Mouse (Mus musculus) liver, embryonic 16.5 days (tissue): ENCODE data around the gene Cldn10. TPM values are rescaled to one million over a fixed set of nuclear protein-coding genes. Genes with fewer than 3 reads are reported as not detected.

Experiments
- ATAC-seq: fragments of 200-750 bp; cut with Nextera tagmentation; 2 replicates; pipeline ENCODE4 v1.8.0; 2017; ENCODE audit warnings: low read depth, mild to moderate bottlenecking, moderate number of reproducible peaks, moderate library complexity
- H3K27ac ChIP-seq: fragments of 300-500 bp; sonication (generic); 2 replicates; pipeline ENCODE4 v1.5.1; 2014; ENCODE audit warnings: mild to moderate bottlenecking, low read length
- H3K27me3 ChIP-seq: fragments of 300-500 bp; sonication (generic); 2 replicates; pipeline ENCODE4 v1.6.1; 2014; ENCODE audit warnings: low read depth, low read length, mixed read lengths; ENCODE audit not compliant: control insufficient read depth, insufficient read depth
- H3K36me3 ChIP-seq: fragments of 300-500 bp; sonication (generic); 2 replicates; pipeline ENCODE4 v1.6.1; 2014; ENCODE audit warnings: mild to moderate bottlenecking; ENCODE audit not compliant: control insufficient read depth, insufficient read depth
- H3K4me1 ChIP-seq: fragments of 300-500 bp; sonication (generic); 2 replicates; pipeline ENCODE4 v1.6.1; 2014; ENCODE audit warnings: low read depth, low read length, mixed read lengths; ENCODE audit not compliant: control insufficient read depth
- H3K4me2 ChIP-seq: fragments of 300-500 bp; sonication (generic); 2 replicates; pipeline ENCODE4 v1.6.1; 2014; ENCODE audit warnings: low read depth, low read length, mixed read lengths
- H3K4me3 ChIP-seq: fragments of 300-500 bp; sonication (generic); 2 replicates; pipeline ENCODE4 v1.5.1; 2014; ENCODE audit warnings: low read depth, mild to moderate bottlenecking, low read length
- H3K9ac ChIP-seq: fragments of 300-500 bp; sonication (generic); 2 replicates; pipeline ENCODE4 v1.6.1; 2014; ENCODE audit warnings: low read depth, low read length
- H3K9me3 ChIP-seq: fragments of 300-500 bp; sonication (generic); replicated peaks from 2 replicates; pipeline ENCODE4 v1.6.1; 2016; ENCODE audit warnings: low read length; ENCODE audit not compliant: control insufficient read depth
- WGBS: fragments of 180-500 bp; shearing (Covaris S2); extraction: QIAGEN DNeasy Blood & Tissue Kit; methylation state at CpG from one replicate; pipeline ENCODE4 v1.1.7; 2014; ENCODE audit not compliant: insufficient replicate concordance; 5-methylcytosine and 5-hydroxymethylcytosine counted together
- polyA plus RNA-seq: library from polyadenylated mRNA; unstranded; fragments of >200 nt; fragmentation: Nextera tagmentation; extraction: Ambion mirVana; gene quantifications from 2 replicates; pipeline ENCODE4 v1.2.1, GENCODE M21; 2015

Cldn10 gene
- polyA plus RNA-seq, 1 experiment from 2014 or later = 1.3 TPM

DNA sequence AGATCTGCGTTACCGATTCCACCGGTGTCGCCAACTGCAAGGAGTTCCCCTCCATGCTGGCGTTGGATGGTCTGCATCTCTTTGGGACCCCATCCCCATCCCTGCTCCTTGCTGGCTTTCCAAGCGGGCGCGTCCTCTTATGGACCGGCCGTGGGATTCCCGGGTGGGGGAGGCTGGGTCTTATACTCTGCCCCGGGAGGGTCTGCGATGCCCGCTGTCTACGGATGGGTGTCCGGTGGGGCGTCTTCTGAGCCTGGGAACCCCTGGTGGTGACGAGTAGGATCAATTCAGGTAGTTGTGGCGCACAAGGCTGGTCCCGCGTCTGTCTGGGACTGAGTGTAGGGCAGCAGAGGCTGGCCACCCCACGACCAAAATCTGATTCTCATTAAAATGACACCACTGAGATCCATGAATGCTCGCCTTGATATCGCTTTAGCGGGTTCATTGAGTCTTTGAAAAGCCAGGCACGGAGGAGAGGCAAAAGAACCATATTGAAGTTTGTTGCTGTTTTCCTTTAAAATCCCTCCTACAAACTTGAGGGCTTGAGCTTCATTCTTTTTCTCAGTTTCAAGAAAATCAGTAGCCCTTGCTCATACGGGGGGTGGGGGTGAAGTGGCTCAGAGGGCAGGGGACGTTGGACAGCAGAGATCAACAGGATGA lies 67.6 kb downstream of the Cldn10 start:
- Histone ChIP-seq H3K9ac (no peak overlapping the region), H3K4me1 (peaks cover 7% of the 10 kb centered on the region), H3K9me3 (no peaks in the 10 kb centered on the region), H3K27me3 (peaks cover 24% of the 10 kb centered on the region), H3K4me3 (peak overlapping the region; percentile 51), H3K4me2 (peak overlapping the region; percentile 74), H3K36me3 (no peaks in the 10 kb centered on the region), H3K27ac (no peak overlapping the region)
- 2% methylated on average over 28 of the region's 28 CpGs for WGBS
- no peak for ATAC-seq

- Histone ChIP-seq H3K27ac (no peak overlapping the region), H3K36me3 (no peaks in the 10 kb centered on the region), H3K4me3 (no peak overlapping the region), H3K9ac (no peak overlapping the region), H3K4me2 (no peak overlapping the region), H3K4me1 (peaks cover 7% of the 10 kb centered on the region), H3K27me3 (peaks cover 24% of the 10 kb centered on the region), H3K9me3 (no peaks in the 10 kb centered on the region)
- WGBS = 43% methylated on average over 6 of the region's 6 CpGs
- ATAC-seq = no peak
These were observed 68.9 kb downstream of the Cldn10 start for GRCm38 (mm10) chr14:118856563-118856962.

GRCm38 (mm10) chr14:118858318-118858717 lies 70.6 kb downstream of the Cldn10 start:
- Histone ChIP-seq H3K27ac (no peak overlapping the region), H3K9ac (no peak overlapping the region), H3K9me3 (no peaks in the 10 kb centered on the region), H3K4me1 (peaks cover 7% of the 10 kb centered on the region), H3K36me3 (no peaks in the 10 kb centered on the region), H3K4me3 (no peak overlapping the region), H3K4me2 (no peak overlapping the region), H3K27me3 (peaks cover 24% of the 10 kb centered on the region)
- ATAC-seq = no peak
- 61% methylated on average over 6 of the region's 6 CpGs for WGBS

DNA sequence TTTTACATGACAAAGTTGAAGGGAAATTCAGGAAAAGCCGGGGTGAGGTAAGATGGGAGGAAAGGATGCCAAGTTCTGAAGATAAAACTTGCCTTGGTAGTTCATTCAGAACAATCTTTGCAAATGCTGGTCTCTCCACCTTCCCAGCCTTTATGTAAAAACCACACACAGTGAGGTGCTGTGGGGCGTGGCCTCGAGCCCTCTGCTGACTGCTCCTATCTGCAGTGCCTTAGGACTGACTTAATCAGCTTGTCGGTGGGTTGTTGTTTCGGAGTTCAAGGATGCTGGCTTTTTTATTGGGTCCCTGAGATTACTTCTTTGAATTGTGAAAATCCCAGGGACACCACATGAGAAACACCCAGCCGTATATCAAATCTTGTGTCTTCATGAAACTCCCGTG lies 74.5 kb downstream of the Cldn10 start:
- Histone ChIP-seq H3K27me3 (no peaks in the 10 kb centered on the region), H3K27ac (no peak overlapping the region), H3K4me1 (peaks cover 6% of the 10 kb centered on the region), H3K4me2 (no peak overlapping the region), H3K9ac (no peak overlapping the region), H3K9me3 (no peaks in the 10 kb centered on the region), H3K4me3 (no peak overlapping the region), H3K36me3 (no peaks in the 10 kb centered on the region)
- 30% methylated on average over 7 of the region's 7 CpGs for WGBS
- ATAC-seq = no peak

DNA sequence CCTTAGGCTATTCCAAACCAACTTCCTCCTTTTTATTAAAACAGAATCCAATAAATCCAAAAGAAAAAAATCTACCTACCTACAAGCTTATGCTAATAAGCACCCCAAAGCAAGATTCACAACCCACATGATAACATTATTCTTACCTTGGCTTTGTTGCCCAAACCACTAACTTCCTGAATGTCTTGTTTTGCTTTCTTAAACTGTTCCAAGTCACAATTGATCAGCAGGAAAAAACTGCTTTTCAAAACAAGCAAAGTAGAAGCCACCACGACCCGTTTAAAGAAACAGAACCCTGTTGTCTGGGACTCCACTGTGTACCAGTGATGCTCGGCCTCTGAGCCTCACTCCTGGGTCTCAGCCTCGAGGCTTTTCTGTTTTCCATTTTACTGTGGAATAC lies 77.2 kb downstream of the Cldn10 start:
- Histone ChIP-seq H3K4me1 (peaks cover 16% of the 10 kb centered on the region), H3K27ac (no peak overlapping the region), H3K4me3 (no peak overlapping the region), H3K36me3 (no peaks in the 10 kb centered on the region), H3K9ac (no peak overlapping the region), H3K9me3 (no peaks in the 10 kb centered on the region), H3K27me3 (no peaks in the 10 kb centered on the region), H3K4me2 (no peak overlapping the region)
- WGBS = 35% methylated on average over 4 of the region's 4 CpGs
- ATAC-seq = no peak

DNA sequence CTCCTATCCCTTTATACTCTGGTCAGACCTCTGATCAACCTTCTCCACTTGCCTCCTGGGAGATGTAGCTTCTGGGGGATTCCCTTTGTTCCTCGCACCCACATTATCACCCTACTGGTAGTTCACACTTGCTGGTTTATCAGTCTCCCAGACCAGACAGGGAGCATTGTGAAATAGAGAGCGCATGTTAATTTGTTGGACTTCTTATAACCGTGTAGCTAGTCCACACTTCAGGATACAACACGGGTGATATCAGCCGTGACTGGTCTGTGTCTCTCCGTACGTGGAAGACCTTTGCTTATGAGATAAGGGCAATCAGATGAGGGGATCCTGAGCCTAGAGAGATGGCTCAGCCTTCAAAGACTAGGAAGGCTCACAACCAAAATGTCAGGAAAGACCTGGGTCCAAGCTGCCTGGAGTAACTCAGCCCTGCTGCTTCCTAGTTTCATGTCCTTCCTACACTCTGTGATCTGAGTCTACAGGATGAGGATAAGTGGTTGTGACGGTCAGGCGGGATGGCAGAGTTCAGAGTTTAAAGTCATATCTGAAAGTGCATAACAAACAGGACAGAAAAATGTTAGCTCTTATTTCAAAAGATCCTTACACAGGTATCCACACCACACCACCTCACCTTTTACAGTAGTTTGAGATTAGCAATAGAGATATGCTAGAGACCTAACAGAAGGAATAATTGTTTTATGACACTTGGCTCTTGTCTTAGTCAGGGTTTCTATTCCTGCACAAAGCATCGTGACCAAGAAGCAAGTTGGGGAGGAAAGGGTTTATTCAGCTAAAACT lies 78.5 kb downstream of the Cldn10 start:
- no peaks in the 10 kb centered on the region for H3K36me3 ChIP-seq
- H3K9ac ChIP-seq = no peak overlapping the region
- no peak overlapping the region for H3K4me2 ChIP-seq
- H3K4me3 ChIP-seq = no peak overlapping the region
- H3K4me1 ChIP-seq = peaks cover 21% of the 10 kb centered on the region
- no peaks in the 10 kb centered on the region for H3K9me3 ChIP-seq
- no peaks in the 10 kb centered on the region for H3K27me3 ChIP-seq
- peak; percentile 47; the same call in 1 of the 2 replicates for ATAC-seq
- H3K27ac ChIP-seq = no peak overlapping the region
- WGBS = 31% methylated on average over 10 of the region's 10 CpGs

GRCm38 (mm10) chr14:118867366-118867765 lies 79.7 kb downstream of the Cldn10 start:
- Histone ChIP-seq H3K36me3 (no peaks in the 10 kb centered on the region), H3K27me3 (no peaks in the 10 kb centered on the region), H3K27ac (no peak overlapping the region), H3K4me1 (peaks cover 21% of the 10 kb centered on the region), H3K9me3 (no peaks in the 10 kb centered on the region), H3K4me3 (no peak overlapping the region), H3K9ac (no peak overlapping the region), H3K4me2 (no peak overlapping the region)
- no peak for ATAC-seq
- 56% methylated on average over 6 of the region's 6 CpGs for WGBS

DNA sequence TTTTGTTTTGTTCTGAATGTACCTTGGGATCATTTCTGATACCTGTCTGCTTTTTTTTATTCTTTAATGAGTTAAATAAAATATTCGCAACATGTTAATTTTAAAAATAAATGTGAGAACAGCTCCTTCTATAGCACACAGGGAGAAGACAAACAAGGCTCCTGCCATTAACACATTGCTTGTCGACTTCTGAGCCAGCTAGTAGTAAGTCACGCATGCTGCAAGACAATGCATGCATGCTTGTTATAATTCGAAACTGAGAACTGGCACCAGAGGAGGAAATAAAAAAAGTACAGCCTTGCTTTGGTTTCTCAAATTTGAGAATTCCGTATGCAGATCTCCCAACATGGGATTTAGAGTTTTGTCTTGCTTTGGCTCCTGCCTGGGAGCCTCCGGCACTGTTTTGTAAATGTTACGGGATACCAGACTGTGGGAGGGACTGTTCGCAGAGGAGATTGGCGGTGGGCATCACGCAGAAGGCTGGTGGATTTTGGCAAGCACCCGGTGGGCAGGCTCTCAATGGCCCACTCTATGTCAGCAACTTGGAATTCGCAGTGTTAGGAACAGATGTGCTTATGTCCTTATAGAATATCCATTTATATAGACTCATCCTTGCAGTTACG lies 80.5 kb downstream of the Cldn10 start:
- no peak overlapping the region for H3K4me2 ChIP-seq
- 82% methylated on average over 13 of the region's 13 CpGs for WGBS
- no peak for ATAC-seq

DNA sequence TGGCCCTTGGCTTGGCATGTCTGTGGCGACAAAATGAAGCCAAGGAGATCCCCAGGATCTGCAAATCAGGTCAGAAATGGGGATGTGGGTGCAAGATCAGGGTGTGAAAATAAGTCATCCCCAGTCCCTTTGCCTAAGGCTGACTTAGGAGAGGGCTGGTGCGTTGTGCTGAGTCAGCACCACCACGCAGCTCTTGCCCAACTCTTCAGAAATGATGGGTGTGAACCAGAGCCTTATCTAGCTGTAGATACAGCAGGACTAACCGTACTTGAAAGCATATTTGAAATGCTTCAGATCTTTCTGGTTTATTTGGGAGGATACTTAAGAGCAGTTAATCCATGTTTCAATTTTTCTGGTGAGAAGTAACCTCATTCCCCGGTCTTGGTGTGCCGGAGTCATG lies 82.0 kb downstream of the Cldn10 start:
- Histone ChIP-seq H3K4me3 (0 out of 2 replicates have a peak overlapping the region, but pooled peaks have one; percentile 3), H3K4me1 (peaks cover 21% of the 10 kb centered on the region), H3K4me2 (peak overlapping the region; percentile 22; the same call in 1 of the 2 replicates), H3K9me3 (no peaks in the 10 kb centered on the region), H3K27ac (no peak overlapping the region), H3K27me3 (no peaks in the 10 kb centered on the region), H3K36me3 (no peaks in the 10 kb centered on the region), H3K9ac (no peak overlapping the region)
- ATAC-seq = peak; percentile 87
- 44% methylated on average over 6 of the region's 6 CpGs for WGBS

More for the DNA sequence above, 80.5 kb downstream of the Cldn10 start:
- Histone ChIP-seq H3K9me3 (no peaks in the 10 kb centered on the region), H3K36me3 (no peaks in the 10 kb centered on the region), H3K9ac (no peak overlapping the region), H3K4me1 (peaks cover 21% of the 10 kb centered on the region), H3K4me3 (no peak overlapping the region), H3K27me3 (no peaks in the 10 kb centered on the region), H3K27ac (no peak overlapping the region)
